Mouse (Mus musculus): ENCODE data around the gene Zbtb16. TPM values are rescaled to one million over a fixed set of nuclear protein-coding genes. Genes with fewer than 3 reads are reported as not detected.

Gene Zbtb16
- polyA plus RNA-seq, 1 experiment from 2014 or later: 0.77 TPM

- H3K27ac ChIP-seq: no peak overlapping the region
- H3K27me3 ChIP-seq: peaks cover 15% of the 10 kb centered on the region; the same call in 1 of the 2 replicates
- WGBS (ENCODE audit: insufficient replicate concordance): 62% methylated on average over 6 of the region's 6 CpGs
- no peaks in the 10 kb centered on the region for H3K9me3 ChIP-seq (replicated peaks)
- DNase-seq (no peak), ATAC-seq (ENCODE audit: low read depth) (no peak)
- no peaks in the 10 kb centered on the region for H3K4me1 ChIP-seq (replicated peaks)
- no peaks in the 10 kb centered on the region for H3K36me3 ChIP-seq
- H3K4me3 ChIP-seq (replicated peaks): no peak overlapping the region
- no peak overlapping the region for H3K4me2 ChIP-seq
- H3K9ac ChIP-seq: no peak overlapping the region
Measured at GRCm38 (mm10) chr9:48633147-48633546, 202.9 kb downstream of the Zbtb16 start.

- no peak overlapping the region for H3K9ac ChIP-seq
- 68% methylated on average over 1 of the region's 1 CpGs for WGBS (ENCODE audit: insufficient replicate concordance)
- no peaks in the 10 kb centered on the region for H3K4me1 ChIP-seq (replicated peaks)
- no peaks in the 10 kb centered on the region; the same call in 1 of the 2 replicates for H3K27me3 ChIP-seq
- DNase-seq: no peak
- no peak for ATAC-seq (ENCODE audit: low read depth)
- H3K4me3 ChIP-seq (replicated peaks): no peak overlapping the region
- H3K4me2 ChIP-seq: no peak overlapping the region
- no peak overlapping the region for H3K27ac ChIP-seq
- no peaks in the 10 kb centered on the region for H3K9me3 ChIP-seq (replicated peaks)
- no peaks in the 10 kb centered on the region for H3K36me3 ChIP-seq
Measured at GRCm38 (mm10) chr9:48619268-48619667, 216.8 kb downstream of the Zbtb16 start.

- H3K4me3 ChIP-seq (replicated peaks): no peak overlapping the region
- DNase-seq (peak; percentile 9), ATAC-seq (ENCODE audit: low read depth) (no peak)
- no peak overlapping the region for H3K9ac ChIP-seq
- H3K27ac ChIP-seq: no peak overlapping the region
- H3K9me3 ChIP-seq (replicated peaks): no peaks in the 10 kb centered on the region
- no peaks in the 10 kb centered on the region for H3K4me1 ChIP-seq (replicated peaks)
- no peaks in the 10 kb centered on the region; the same call in 1 of the 2 replicates for H3K27me3 ChIP-seq
- no peaks in the 10 kb centered on the region for H3K36me3 ChIP-seq
- WGBS (ENCODE audit: insufficient replicate concordance): 18% methylated on average over 6 of the region's 6 CpGs
- no peak overlapping the region for H3K4me2 ChIP-seq
Measured at GRCm38 (mm10) chr9:48618589-48618988, 217.4 kb downstream of the Zbtb16 start.

GRCm38 (mm10) chr9:48618111-48618510 is 217.9 kb downstream of the Zbtb16 start:
- Histone ChIP-seq H3K4me1 (replicated peaks) (no peaks in the 10 kb centered on the region), H3K27me3 (no peaks in the 10 kb centered on the region; the same call in 1 of the 2 replicates), H3K9ac (no peak overlapping the region), H3K4me2 (no peak overlapping the region), H3K9me3 (replicated peaks) (no peaks in the 10 kb centered on the region), H3K27ac (no peak overlapping the region), H3K4me3 (replicated peaks) (no peak overlapping the region), H3K36me3 (no peaks in the 10 kb centered on the region)
- no peak for ATAC-seq (ENCODE audit: low read depth)
- no peak for DNase-seq
- WGBS (ENCODE audit: insufficient replicate concordance): 57% methylated on average over 8 of the region's 8 CpGs

GRCm38 (mm10) chr9:48617511-48618010 is 218.5 kb downstream of the Zbtb16 start:
- H3K4me3 ChIP-seq (replicated peaks): no peak overlapping the region
- WGBS (ENCODE audit: insufficient replicate concordance): 43% methylated on average over 3 of the region's 3 CpGs

GRCm38 (mm10) chr9:48613221-48613620 is 222.8 kb downstream of the Zbtb16 start:
- Histone ChIP-seq H3K4me3 (replicated peaks) (no peak overlapping the region), H3K27me3 (0 out of 2 replicates have a peak, but pooled peaks cover 3% of the 10 kb centered on the region), H3K4me2 (no peak overlapping the region), H3K27ac (no peak overlapping the region), H3K36me3 (no peaks in the 10 kb centered on the region), H3K9me3 (replicated peaks) (no peaks in the 10 kb centered on the region), H3K4me1 (replicated peaks) (no peaks in the 10 kb centered on the region), H3K9ac (no peak overlapping the region)
- DNase-seq (no peak), ATAC-seq (ENCODE audit: low read depth) (no peak)
- 62% methylated on average over 4 of the region's 4 CpGs for WGBS (ENCODE audit: insufficient replicate concordance)

More at GRCm38 (mm10) chr9:48617511-48618010, 218.5 kb downstream of the Zbtb16 start:
- Histone ChIP-seq H3K4me1 (replicated peaks) (no peaks in the 10 kb centered on the region), H3K27ac (no peak overlapping the region), H3K36me3 (no peaks in the 10 kb centered on the region), H3K9ac (no peak overlapping the region), H3K4me2 (no peak overlapping the region), H3K27me3 (peaks cover 1% of the 10 kb centered on the region; the same call in 1 of the 2 replicates), H3K9me3 (replicated peaks) (no peaks in the 10 kb centered on the region)
- no peak for ATAC-seq (ENCODE audit: low read depth)
- DNase-seq: no peak

- Histone ChIP-seq H3K27ac (no peak overlapping the region), H3K27me3 (0 out of 2 replicates have a peak, but pooled peaks cover 3% of the 10 kb centered on the region), H3K4me2 (no peak overlapping the region), H3K9me3 (replicated peaks) (no peaks in the 10 kb centered on the region), H3K4me1 (replicated peaks) (no peaks in the 10 kb centered on the region), H3K36me3 (no peaks in the 10 kb centered on the region), H3K9ac (no peak overlapping the region), H3K4me3 (replicated peaks) (no peak overlapping the region)
- DNase-seq (no peak), ATAC-seq (ENCODE audit: low read depth) (no peak)
- 69% methylated on average over 5 of the region's 5 CpGs for WGBS (ENCODE audit: insufficient replicate concordance)
Measured at GRCm38 (mm10) chr9:48612542-48612941, 223.5 kb downstream of the Zbtb16 start.

GRCm38 (mm10) chr9:48611032-48611431 is 225.0 kb downstream of the Zbtb16 start:
- Histone ChIP-seq H3K27me3 (0 out of 2 replicates have a peak, but pooled peaks cover 3% of the 10 kb centered on the region), H3K4me2 (no peak overlapping the region), H3K4me3 (replicated peaks) (no peak overlapping the region), H3K27ac (no peak overlapping the region), H3K9me3 (replicated peaks) (no peaks in the 10 kb centered on the region), H3K9ac (no peak overlapping the region), H3K36me3 (no peaks in the 10 kb centered on the region), H3K4me1 (replicated peaks) (no peaks in the 10 kb centered on the region)
- DNase-seq (no peak), ATAC-seq (ENCODE audit: low read depth) (no peak)
- WGBS (ENCODE audit: insufficient replicate concordance): 20% methylated on average over 1 of the region's 1 CpGs

- H3K27ac ChIP-seq: no peak overlapping the region
- no peaks in the 10 kb centered on the region for H3K4me1 ChIP-seq (replicated peaks)
- ATAC-seq (ENCODE audit: low read depth): no peak
- H3K4me3 ChIP-seq (replicated peaks): no peak overlapping the region
- 39% methylated on average over 4 of the region's 4 CpGs for WGBS (ENCODE audit: insufficient replicate concordance)
- H3K4me2 ChIP-seq: no peak overlapping the region
- H3K36me3 ChIP-seq: no peaks in the 10 kb centered on the region
- no peaks in the 10 kb centered on the region for H3K9me3 ChIP-seq (replicated peaks)
- H3K9ac ChIP-seq: no peak overlapping the region
- DNase-seq: no peak
- H3K27me3 ChIP-seq: 0 out of 2 replicates have a peak, but pooled peaks cover 3% of the 10 kb centered on the region
Measured at GRCm38 (mm10) chr9:48609734-48610133, 226.3 kb downstream of the Zbtb16 start.

- no peak for DNase-seq
- H3K4me2 ChIP-seq: no peak overlapping the region
- no peaks in the 10 kb centered on the region for H3K4me1 ChIP-seq (replicated peaks)
- 0 out of 2 replicates have a peak, but pooled peaks cover under 1% of the 10 kb centered on the region for H3K27me3 ChIP-seq
- H3K9me3 ChIP-seq (replicated peaks): no peaks in the 10 kb centered on the region
- no peak for ATAC-seq (ENCODE audit: low read depth)
- no peak overlapping the region for H3K27ac ChIP-seq
- no peaks in the 10 kb centered on the region for H3K36me3 ChIP-seq
- no peak overlapping the region for H3K9ac ChIP-seq
- 73% methylated on average over 7 of the region's 7 CpGs for WGBS (ENCODE audit: insufficient replicate concordance)
- H3K4me3 ChIP-seq (replicated peaks): no peak overlapping the region
Measured at GRCm38 (mm10) chr9:48607417-48607816, 228.6 kb downstream of the Zbtb16 start.

GRCm38 (mm10) chr9:48606171-48606570 is 229.9 kb downstream of the Zbtb16 start:
- ATAC-seq (ENCODE audit: low read depth): no peak
- Histone ChIP-seq H3K4me3 (replicated peaks) (no peak overlapping the region), H3K9me3 (replicated peaks) (no peaks in the 10 kb centered on the region), H3K27me3 (no peaks in the 10 kb centered on the region), H3K4me2 (no peak overlapping the region), H3K4me1 (replicated peaks) (no peaks in the 10 kb centered on the region), H3K36me3 (no peaks in the 10 kb centered on the region), H3K27ac (no peak overlapping the region), H3K9ac (no peak overlapping the region)
- WGBS (ENCODE audit: insufficient replicate concordance): 68% methylated on average over 7 of the region's 7 CpGs
- DNase-seq: no peak

GRCm38 (mm10) chr9:48605697-48606096 is 230.3 kb downstream of the Zbtb16 start:
- no peak for DNase-seq
- WGBS (ENCODE audit: insufficient replicate concordance): 67% methylated on average over 5 of the region's 5 CpGs
- Histone ChIP-seq H3K27ac (no peak overlapping the region), H3K36me3 (no peaks in the 10 kb centered on the region), H3K27me3 (no peaks in the 10 kb centered on the region), H3K4me2 (no peak overlapping the region), H3K4me1 (replicated peaks) (no peaks in the 10 kb centered on the region), H3K4me3 (replicated peaks) (no peak overlapping the region), H3K9me3 (replicated peaks) (no peaks in the 10 kb centered on the region), H3K9ac (no peak overlapping the region)
- no peak for ATAC-seq (ENCODE audit: low read depth)
